In the genomic region with DNA sequence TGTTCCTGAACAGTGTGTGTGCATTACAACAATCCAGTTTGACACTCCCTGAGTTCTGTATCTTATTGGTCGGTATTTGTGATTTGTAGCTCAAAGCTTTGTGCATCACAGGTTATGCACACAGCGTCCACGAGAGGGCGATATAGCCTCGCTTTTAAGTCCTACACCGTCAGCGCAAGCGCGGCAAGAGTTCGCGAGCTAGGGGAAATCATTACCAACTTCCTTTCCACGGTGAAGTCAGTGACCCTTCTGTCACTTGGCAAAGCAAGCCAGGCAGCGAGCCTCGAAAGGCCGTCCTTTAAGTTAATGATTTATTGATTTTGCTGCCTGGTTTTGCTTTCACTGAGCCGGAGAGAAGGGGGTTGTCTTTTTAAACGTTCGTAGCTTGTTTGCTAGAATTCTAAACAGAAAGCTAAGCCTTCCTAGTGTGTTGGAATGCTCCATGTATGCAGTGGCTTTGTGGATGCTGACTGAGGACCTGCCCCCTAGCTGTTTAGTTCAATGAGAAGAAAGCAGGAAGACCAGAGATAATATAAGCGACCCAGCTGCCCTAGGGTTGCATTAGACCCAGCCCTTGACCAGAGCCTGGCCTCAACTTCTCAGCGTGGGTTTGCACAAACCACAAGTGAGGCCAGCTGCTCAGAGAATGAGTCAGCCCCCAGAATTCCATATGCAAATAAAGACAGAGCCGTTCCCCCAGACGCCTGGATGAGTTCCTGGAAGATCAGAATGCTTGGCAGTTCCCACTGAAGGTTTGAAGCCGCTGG, we compare ENCODE assay signal across 8 mouse cellular contexts.
DNase-seq lines count a peak whose midpoint lies in the region; ATAC-seq lines count a peak whose summit lies in the region.

No protein-coding gene starts in this region.

- WGBS in hindbrain, embryonic 11.5 days, result 6% methylated on average over 23 of the region's 23 CpGs

- H3K9ac ChIP-seq in hindbrain, embryonic 11.5 days (ENCODE audit: low read depth, low read length), result no peak overlapping the region

- H3K4me1 ChIP-seq in hindbrain, embryonic 11.5 days (replicated peaks; ENCODE audit: control insufficient read depth, insufficient read depth, low read length), result no peaks in the 10 kb centered on the region

- H3K27ac ChIP-seq in hindbrain, embryonic 11.5 days (ENCODE audit: low read depth, low read length), result no peak overlapping the region

- H3K4me2 ChIP-seq in hindbrain, embryonic 11.5 days (replicated peaks; ENCODE audit: low read depth, low read length), result peak overlapping the region; percentile 30

- peak; percentile 74 for ATAC-seq in hindbrain, embryonic 11.5 days (ENCODE audit: low FRiP score)

- H3K36me3 ChIP-seq in hindbrain, embryonic 11.5 days (ENCODE audit: control insufficient read depth, insufficient read depth, low read length), result no peaks in the 10 kb centered on the region

- H3K9me3 ChIP-seq in hindbrain, embryonic 11.5 days (ENCODE audit: control insufficient read depth, low read length), result no peaks in the 10 kb centered on the region

- no peak overlapping the region for H3K4me3 ChIP-seq in hindbrain, embryonic 11.5 days (ENCODE audit: low read depth, low read length)

- no peaks in the 10 kb centered on the region for H3K27me3 ChIP-seq in hindbrain, embryonic 11.5 days (ENCODE audit: control insufficient read depth, insufficient read depth, low read length)

- DNase-seq in MEL-GATA-1-ER (ENCODE audit: extremely low read depth, low read depth), result peak; percentile 53
- peak; percentile 84 for DNase-seq in cerebellum, adult 8-10 months
- peak; percentile 87 to 97 for DNase-seq in frontal cortex, adult 2 months (ENCODE audit: extremely low spot score in 1 of 2, low spot score in 1 of 2)
- peak; percentile 94 for DNase-seq in hindbrain, embryonic 11.5 days (ENCODE audit: low spot score)
- DNase-seq in layer of hippocampus, postnatal 10 days (ENCODE audit: low spot score in 2 of 2), result peak; percentile 92 to 94
- peak; percentile 94 for DNase-seq in lung, postnatal 10 days
- DNase-seq in ovary, postnatal 36 days (ENCODE audit: low spot score), result peak; percentile 85
- DNase-seq in thymus, postnatal 25 days, result peak; percentile 88
